Mouse (Mus musculus): ENCODE results near the gene Dgki.

The Dgki gene

GRCm38 (mm10) chr6:36926455-36926854 lies 373.5 kb downstream of the Dgki start:
- peak in 1 of 2 experiments; percentile 18 for DNase-seq (ENCODE audit: low spot score in 2 of 2)

- DNase-seq (ENCODE audit: low spot score in 2 of 2), result no peak
Observed at GRCm38 (mm10) chr6:36922006-36922405, 378.0 kb downstream of the Dgki start.

- DNase-seq (ENCODE audit: low spot score in 2 of 2), result no peak
Observed at GRCm38 (mm10) chr6:36911586-36911985, 388.4 kb downstream of the Dgki start.

GRCm38 (mm10) chr6:36907191-36907590 lies 392.8 kb downstream of the Dgki start:
- no peak for DNase-seq (ENCODE audit: low spot score in 2 of 2)

- DNase-seq (ENCODE audit: low spot score in 2 of 2), result no peak
Observed at GRCm38 (mm10) chr6:36905965-36906364, 394.0 kb downstream of the Dgki start.

- no peak for DNase-seq (ENCODE audit: low spot score in 2 of 2)
Observed at GRCm38 (mm10) chr6:36904911-36905310, 395.1 kb downstream of the Dgki start.

GRCm38 (mm10) chr6:36903821-36904220 lies 396.2 kb downstream of the Dgki start:
- peak in 1 of 2 experiments; percentile 74 for DNase-seq (ENCODE audit: low spot score in 2 of 2)

GRCm38 (mm10) chr6:36903159-36903794 lies 396.7 kb downstream of the Dgki start:
- no peak for DNase-seq (ENCODE audit: low spot score in 2 of 2)

GRCm38 (mm10) chr6:36899872-36900271 lies 400.1 kb downstream of the Dgki start:
- no peak for DNase-seq (ENCODE audit: low spot score in 2 of 2)

- DNase-seq (ENCODE audit: low spot score in 2 of 2), result no peak
Observed at GRCm38 (mm10) chr6:36898412-36898811, 401.6 kb downstream of the Dgki start.

GRCm38 (mm10) chr6:36897616-36898149 lies 402.3 kb downstream of the Dgki start:
- DNase-seq (ENCODE audit: low spot score in 2 of 2), result no peak

GRCm38 (mm10) chr6:36896656-36897055 lies 403.3 kb downstream of the Dgki start:
- no peak for DNase-seq (ENCODE audit: low spot score in 2 of 2)

- no peak for DNase-seq (ENCODE audit: low spot score in 2 of 2)
Observed at GRCm38 (mm10) chr6:36891820-36892219, 408.2 kb downstream of the Dgki start.

GRCm38 (mm10) chr6:36890776-36891175 lies 409.2 kb downstream of the Dgki start:
- DNase-seq (ENCODE audit: low spot score in 2 of 2), result no peak

GRCm38 (mm10) chr6:36890296-36890695 lies 409.7 kb downstream of the Dgki start:
- DNase-seq (ENCODE audit: low spot score in 2 of 2), result no peak

- DNase-seq (ENCODE audit: low spot score in 2 of 2), result no peak
Observed at GRCm38 (mm10) chr6:36881309-36881708, 418.7 kb downstream of the Dgki start.

GRCm38 (mm10) chr6:36880643-36881263 lies 419.2 kb downstream of the Dgki start:
- DNase-seq (ENCODE audit: low spot score in 2 of 2), result no peak

- no peak for DNase-seq (ENCODE audit: low spot score in 2 of 2)
Observed at GRCm38 (mm10) chr6:36877399-36877798, 422.6 kb downstream of the Dgki start.

GRCm38 (mm10) chr6:36876426-36876825 lies 423.6 kb downstream of the Dgki start:
- DNase-seq (ENCODE audit: low spot score in 2 of 2), result no peak

- no peak for DNase-seq (ENCODE audit: low spot score in 2 of 2)
Observed at GRCm38 (mm10) chr6:36875926-36876325, 424.1 kb downstream of the Dgki start.

GRCm38 (mm10) chr6:36872876-36873275 lies 427.1 kb downstream of the Dgki start:
- no peak for DNase-seq (ENCODE audit: low spot score in 2 of 2)

GRCm38 (mm10) chr6:36868217-36868616 lies 431.8 kb downstream of the Dgki start:
- DNase-seq (ENCODE audit: low spot score in 2 of 2), result no peak
